Comparison of ENCODE assay signal across 11 mouse cellular contexts in genomic region chr5:111235131-111235530, GRCm38 (mm10).
DNase-seq lines count a peak whose midpoint lies in the region; TF ChIP-seq lines count a peak whose summit lies in the region.
"Had no signal": no experiment of that assay in that cellular context is flagged by ENCODE, and none has a peak within 500 bp of the region (broad histone marks: within the 10 kb centered on the region; RNA-seq: fewer than 3 reads in every experiment).

No protein-coding gene starts in this region.

- TF ChIP-seq CTCF in heart, adult 2 months (IDR thresholded peaks at IDR 0.05): no peak

- peak overlapping the region; percentile 45; the same call in 1 of the 2 replicates for H3K9ac ChIP-seq in heart, adult 2 months (ENCODE audit: low read depth, low read length)
- H3K9ac ChIP-seq: embryonic facial prominence, embryonic 15.5 days; heart, embryonic 13.5 days; midbrain, embryonic 12.5 days had no signal

- TF ChIP-seq EP300 in heart, adult 2 months (IDR thresholded peaks at IDR 0.05; ENCODE audit: insufficient read depth, low read depth, low read length): peak; percentile 90

- H3K27ac ChIP-seq in heart, adult 2 months: peak overlapping the region; percentile 62
- H3K27ac ChIP-seq in heart, embryonic 10.5 days: no peak overlapping the region
- H3K27ac ChIP-seq: embryonic facial prominence, embryonic 15.5 days; heart, embryonic 13.5 days; midbrain, embryonic 12.5 days had no signal

- H3K4me3 ChIP-seq in heart, adult 2 months: peak overlapping the region; percentile 23; the same call in 1 of the 2 replicates
- H3K4me3 ChIP-seq in heart, embryonic 10.5 days: no peak overlapping the region
- H3K4me3 ChIP-seq: embryonic facial prominence, embryonic 15.5 days; heart, embryonic 13.5 days; midbrain, embryonic 12.5 days had no signal

- TF ChIP-seq POLR2A in heart, adult 2 months (IDR thresholded peaks at IDR 0.05; ENCODE audit: insufficient read depth, low read depth, low read length): no peak

- no peaks in the 10 kb centered on the region for H3K36me3 ChIP-seq in heart, adult 2 months (ENCODE audit: control insufficient read depth, insufficient read depth, low read length)
- peaks cover 30% of the 10 kb centered on the region; the same call in 1 of the 2 replicates for H3K36me3 ChIP-seq in heart, embryonic 10.5 days

- peak; percentile 85 to 87 for DNase-seq in heart, adult 2 months
- no peak for DNase-seq in heart, embryonic 10.5 days (ENCODE audit: low spot score)
- DNase-seq in adrenal gland, postnatal 36 days: peak; percentile 82 to 88
- DNase-seq in gastrocnemius, postnatal 25 days: peak; percentile 65
- DNase-seq in kidney, postnatal 4 days: peak; percentile 65 to 69
- DNase-seq in spleen, adult 18-20 months: no peak
- no peak for DNase-seq in frontal cortex, postnatal 14 days (ENCODE audit: low spot score in 2 of 2)
- no peak for DNase-seq in thymus, adult 18-20 months

- peaks cover 6% of the 10 kb centered on the region for H3K4me1 ChIP-seq in heart, adult 2 months (ENCODE audit: control insufficient read depth, insufficient read depth, low read length)
- H3K4me1 ChIP-seq in heart, embryonic 10.5 days: peaks cover 44% of the 10 kb centered on the region

- no peaks in the 10 kb centered on the region for H3K79me2 ChIP-seq in heart, adult 2 months (replicated peaks; ENCODE audit: control insufficient read depth, insufficient read depth, low read length)

- intact Hi-C loops in heart, adult 2 months (cut with DNase I): no loop called here

- H3K27me3 ChIP-seq in heart, adult 2 months (ENCODE audit: control insufficient read depth, insufficient read depth, low read length): no peaks in the 10 kb centered on the region
- H3K27me3 ChIP-seq in heart, embryonic 10.5 days (ENCODE audit: insufficient read depth, poor library complexity, severe bottlenecking): peaks cover 48% of the 10 kb centered on the region
- H3K27me3 ChIP-seq: embryonic facial prominence, embryonic 15.5 days; midbrain, embryonic 12.5 days had no signal

- 33% methylated on average over 12 of the region's 12 CpGs for WGBS in heart, adult 2 months
- WGBS in heart, embryonic 10.5 days: 80% methylated on average over 12 of the region's 12 CpGs

- no peaks in the 10 kb centered on the region for H3K9me3 ChIP-seq in heart, embryonic 10.5 days
- H3K9me3 ChIP-seq: embryonic facial prominence, embryonic 15.5 days; heart, embryonic 13.5 days; midbrain, embryonic 12.5 days had no signal

Comparison
In these comparisons a context has a peak if more than half of its experiments do, and no peak if none do; other contexts are left out.
1. DNase-seq: peak in heart, adult 2 months (2 of 2), adrenal gland, postnatal 36 days (2 of 2), gastrocnemius, postnatal 25 days (single experiment) and kidney, postnatal 4 days (2 of 2); none in heart, embryonic 10.5 days (single experiment), spleen, adult 18-20 months (0 of 2), frontal cortex, postnatal 14 days (0 of 2) and thymus, adult 18-20 months (0 of 2).